Mouse (Mus musculus) neural tube, embryonic 14.5 days (tissue): ENCODE data around the gene Cby1. TPM values are rescaled to one million over a fixed set of nuclear protein-coding genes. Genes with fewer than 3 reads are reported as not detected.

Source experiments
- ATAC-seq: fragments of 200-750 bp; cut with Nextera tagmentation; 2 replicates; pipeline ENCODE4 v1.8.0; 2017; ENCODE audit warnings: low read depth, mild to moderate bottlenecking, moderate TSS enrichment, moderate library complexity
- H3K27ac ChIP-seq: fragments of 300-500 bp; sonication (generic); 2 replicates; pipeline ENCODE4 v1.5.1; 2014; ENCODE audit warnings: low read depth, mild to moderate bottlenecking, control low read depth, low read length, moderate library complexity, mixed read lengths
- H3K27me3 ChIP-seq: fragments of 300-500 bp; sonication (generic); 2 replicates; pipeline ENCODE4 v1.6.1; 2014; ENCODE audit warnings: low read length; ENCODE audit not compliant: control insufficient read depth, insufficient read depth
- H3K36me3 ChIP-seq: fragments of 300-500 bp; sonication (generic); 2 replicates; pipeline ENCODE4 v1.6.1; 2014; ENCODE audit warnings: low read length, mixed read lengths; ENCODE audit not compliant: control insufficient read depth, insufficient read depth
- H3K4me1 ChIP-seq: fragments of 300-500 bp; sonication (generic); 2 replicates; pipeline ENCODE4 v1.6.1; 2014; ENCODE audit warnings: low read length; ENCODE audit not compliant: control insufficient read depth, insufficient read depth
- H3K4me2 ChIP-seq: fragments of 300-500 bp; sonication (generic); 2 replicates; pipeline ENCODE4 v1.6.1; 2014; ENCODE audit warnings: mild to moderate bottlenecking, low read depth, low read length, control low read depth
- H3K4me3 ChIP-seq: fragments of 300-500 bp; sonication (generic); 2 replicates; pipeline ENCODE4 v1.5.1; 2014; ENCODE audit warnings: low read depth, low read length, control low read depth, mixed read lengths
- H3K9ac ChIP-seq: fragments of 300-500 bp; sonication (generic); replicated peaks from 2 replicates; pipeline ENCODE4 v1.6.1; 2014; ENCODE audit warnings: low read depth, mild to moderate bottlenecking, control low read depth, low read length, mixed read lengths
- H3K9me3 ChIP-seq: fragments of 300-500 bp; sonication (generic); 2 replicates; pipeline ENCODE4 v1.6.1; 2016; ENCODE audit warnings: low read length; ENCODE audit not compliant: control insufficient read depth
- WGBS: fragments of 180-500 bp; shearing (Covaris S2); extraction: QIAGEN DNeasy Blood & Tissue Kit; methylation state at CpG from one replicate; pipeline ENCODE4 v1.1.7; 2014; 5-methylcytosine and 5-hydroxymethylcytosine counted together
- polyA plus RNA-seq: library from polyadenylated mRNA; unstranded; fragments of >200 nt; fragmentation: Nextera tagmentation; extraction: Ambion mirVana; gene quantifications from 2 replicates; pipeline ENCODE4 v1.2.1, GENCODE M21; 2014

The Cby1 gene
- polyA plus RNA-seq, 1 experiment from 2014 or later: 85.6 TPM

- no peaks in the 10 kb centered on the region for H3K27me3 ChIP-seq
- H3K4me1 ChIP-seq: no peaks in the 10 kb centered on the region
- no peak overlapping the region for H3K4me3 ChIP-seq
- no peak overlapping the region for H3K4me2 ChIP-seq
- 93% methylated on average over 7 of the region's 7 CpGs for WGBS
- H3K9me3 ChIP-seq: no peaks in the 10 kb centered on the region
- H3K27ac ChIP-seq: no peak overlapping the region
- no peak for ATAC-seq
- H3K9ac ChIP-seq: no peak overlapping the region
- H3K36me3 ChIP-seq: peaks cover 69% of the 10 kb centered on the region
Observed at GRCm38 (mm10) chr15:79715646-79716045, 56.6 kb downstream of the Cby1 start.

- no peak overlapping the region for H3K9ac ChIP-seq
- no peaks in the 10 kb centered on the region for H3K4me1 ChIP-seq
- H3K27ac ChIP-seq: no peak overlapping the region
- no peaks in the 10 kb centered on the region for H3K27me3 ChIP-seq
- no peak overlapping the region for H3K4me3 ChIP-seq
- no peak overlapping the region for H3K4me2 ChIP-seq
- 91% methylated on average over 6 of the region's 6 CpGs for WGBS
- H3K36me3 ChIP-seq: peaks cover 68% of the 10 kb centered on the region
- no peak for ATAC-seq
- H3K9me3 ChIP-seq: no peaks in the 10 kb centered on the region
Observed at GRCm38 (mm10) chr15:79716710-79717109, 57.7 kb downstream of the Cby1 start.

Other genes with a start within 250 kb of the Cby1 start
- 202 and 236 TPM in 2 replicates for gene Csnk1e, start 203.6 kb upstream of the Cby1 start, polyA plus RNA-seq
- not detected in 2 replicates for gene Kcnj4, start 154.0 kb upstream of the Cby1 start, polyA plus RNA-seq
- 3.9 and 11.6 TPM in 2 replicates for gene Kdelr3, start 142.8 kb upstream of the Cby1 start, polyA plus RNA-seq
- gene Ddx17, start 112.5 kb upstream of the Cby1 start, polyA plus RNA-seq: 92.0 and 105 TPM in 2 replicates
- gene Dmc1, start 54.1 kb upstream of the Cby1 start, polyA plus RNA-seq: 0.88 and 1.5 TPM in 2 replicates
- gene Fam227a, start 243 bp upstream of the Cby1 start, polyA plus RNA-seq: 6.1 and 7.8 TPM in 2 replicates
- gene Tomm22, start 11.7 kb downstream of the Cby1 start, polyA plus RNA-seq: 253 TPM in 2 replicates
- 16.0 and 18.3 TPM in 2 replicates for gene Josd1, start 28.7 kb downstream of the Cby1 start, polyA plus RNA-seq
- 37.5 and 41.2 TPM in 2 replicates for gene Gtpbp1, start 31.6 kb downstream of the Cby1 start, polyA plus RNA-seq
- 7.4 and 8.5 TPM in 2 replicates for gene Sun2, start 83.3 kb downstream of the Cby1 start, polyA plus RNA-seq
- gene Dnal4, start 118.7 kb downstream of the Cby1 start, polyA plus RNA-seq: 62.2 and 62.8 TPM in 2 replicates
- gene Nptxr, start 145.6 kb downstream of the Cby1 start, polyA plus RNA-seq: 15.5 and 23.4 TPM in 2 replicates
- gene Npcd, start 175.0 kb downstream of the Cby1 start, polyA plus RNA-seq: 1.0 and 2.5 TPM in 2 replicates
- 25.4 and 31.1 TPM in 2 replicates for gene Cbx6, start 175.5 kb downstream of the Cby1 start, polyA plus RNA-seq
- gene Apobec3, start 232.5 kb downstream of the Cby1 start, polyA plus RNA-seq: 2.3 and 6.0 TPM in 2 replicates